Mouse (Mus musculus) cortical plate, adult 2 months (tissue): ENCODE measurements around the gene Med9.

Experiments used
- CTCF ChIP-seq: fragments of 200-500 bp; IDR thresholded peaks from 2 replicates; pipeline ENCODE4 v1.5.1; 2011; ENCODE audit warnings: mild to moderate bottlenecking, control low read depth, low read length; ENCODE audit not compliant: insufficient read depth; ENCODE audit errors: extremely low read depth
- POLR2A ChIP-seq: fragments of 200-500 bp; IDR thresholded peaks from 2 replicates; pipeline ENCODE4 v1.6.1; 2011; ENCODE audit warnings: mild to moderate bottlenecking, low read length, control low read depth; ENCODE audit not compliant: insufficient read depth; ENCODE audit errors: extremely low read depth

DNA sequence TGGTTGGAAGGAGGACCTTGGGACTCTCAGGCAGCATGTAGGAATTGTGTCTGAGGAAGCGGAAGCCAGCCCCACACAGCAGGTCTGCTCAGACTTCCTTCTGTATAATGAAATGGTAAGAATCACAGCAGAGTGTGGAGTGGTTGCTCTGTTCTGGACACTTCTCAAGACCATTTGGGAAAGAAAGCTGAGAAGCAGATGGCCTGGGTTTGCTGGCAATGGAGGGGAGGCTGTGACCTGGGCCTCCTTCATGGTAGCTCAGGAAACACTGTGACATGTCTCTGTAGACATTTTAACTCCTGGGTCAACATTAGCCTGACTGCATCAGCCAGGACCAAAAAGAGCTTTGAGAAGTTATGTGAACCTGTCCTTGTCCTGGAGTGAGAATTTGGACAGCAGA lies 47.0 kb upstream of the Med9 start:
- TF ChIP-seq POLR2A: no peak
- no peak for TF ChIP-seq CTCF
